Mouse (Mus musculus) cerebellum, adult 9-10 months (tissue): Measurements from ENCODE around the gene Col7a1.

Experiments used
- DNase-seq: peaks from one replicate; pipeline ENCODE4 v3.0.0; 2022

The Col7a1 gene

GRCm38 (mm10) chr9:108953081-108953636 is at the start of gene Col7a1:
Gene Col7a1 (plus strand): TSS chr9:108953586.
- DNase-seq, result no peak

DNA sequence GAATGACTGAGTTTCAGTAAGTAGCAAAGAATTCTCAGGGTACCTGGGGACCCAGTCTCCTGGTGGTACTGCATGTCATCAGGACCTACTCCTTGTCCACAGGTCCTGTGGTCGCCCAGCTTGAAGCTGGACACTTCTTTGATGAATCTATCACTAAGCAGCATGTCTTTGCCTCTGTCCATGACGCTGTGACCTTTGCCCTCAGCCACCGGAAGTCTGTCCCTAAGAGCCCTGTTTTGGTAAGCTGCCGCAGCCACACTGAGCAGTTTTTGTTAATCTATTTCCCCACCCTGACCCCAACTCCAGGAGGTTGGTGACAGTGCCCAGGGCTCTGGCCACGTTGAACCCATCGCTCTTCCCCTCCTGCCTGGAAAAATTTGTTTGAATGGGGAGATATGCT is 41.1 kb upstream of the Col7a1 start:
- no peak for DNase-seq

DNA sequence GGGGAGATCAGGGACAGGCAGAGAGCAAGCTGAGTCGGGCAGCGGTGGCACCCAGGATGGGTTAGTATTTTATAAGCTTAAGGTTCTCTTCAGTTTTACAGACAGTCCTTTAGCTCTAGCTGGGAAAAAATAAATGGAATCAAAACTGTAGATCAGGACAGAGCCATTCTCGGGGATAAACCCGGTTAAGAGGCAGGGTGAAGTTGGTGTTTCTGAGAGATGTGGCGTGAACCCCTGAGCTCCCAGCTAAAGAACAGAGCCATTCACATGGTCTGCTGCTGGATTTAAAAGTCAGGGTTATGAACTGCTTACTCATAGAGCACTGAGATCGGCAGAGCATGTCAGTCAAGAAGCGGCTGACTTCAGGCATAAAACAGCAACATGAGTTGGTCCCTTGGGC is 40.2 kb upstream of the Col7a1 start:
- DNase-seq, result no peak

- no peak for DNase-seq
These were observed 39.8 kb upstream of the Col7a1 start for GRCm38 (mm10) chr9:108913621-108914020.

DNA sequence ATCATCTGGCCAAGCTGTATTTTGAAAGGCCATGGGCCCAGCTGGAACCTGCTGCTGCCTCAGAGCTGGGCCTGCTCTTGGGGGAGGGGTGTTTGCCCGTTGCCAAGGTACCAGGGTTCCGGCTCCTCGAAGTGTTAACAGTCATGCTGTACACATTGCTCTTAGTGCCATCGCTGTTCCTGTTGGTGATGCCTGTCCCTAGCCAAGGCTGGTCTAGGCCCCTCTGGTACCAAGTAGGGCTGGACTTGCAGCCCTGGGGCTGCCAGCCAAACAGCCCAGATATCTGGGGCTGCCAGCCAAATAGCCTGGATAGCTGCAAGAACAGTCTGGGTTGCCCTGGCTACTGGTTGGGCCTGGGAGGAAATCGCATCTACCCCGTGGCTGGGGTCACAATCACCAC is 38.9 kb upstream of the Col7a1 start, which contains the start of gene Tmem89:
Gene Tmem89 (plus strand): TSS at position 129 of the 400 bp plus-strand sequence.
- peak; percentile 48 for DNase-seq

DNA sequence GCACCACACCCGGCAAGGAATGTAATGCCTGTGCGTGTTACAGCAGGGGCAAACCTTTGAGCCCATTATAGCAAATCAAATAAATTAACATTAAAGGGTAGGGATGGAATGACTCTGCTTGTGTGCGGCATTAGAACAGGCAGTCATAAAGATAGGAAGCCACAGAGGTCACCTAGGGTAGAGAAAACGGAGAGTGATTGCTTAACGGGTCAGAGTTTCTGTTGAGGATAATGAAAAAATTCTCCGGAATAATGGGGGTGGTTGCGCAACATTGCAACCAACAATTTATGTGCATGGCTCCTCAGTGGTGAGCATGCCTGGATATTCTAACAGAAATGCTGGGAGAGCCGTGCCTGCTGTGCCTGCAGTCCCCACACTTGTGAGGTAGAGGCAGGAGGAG is 27.5 kb upstream of the Col7a1 start:
- DNase-seq, result no peak

DNA sequence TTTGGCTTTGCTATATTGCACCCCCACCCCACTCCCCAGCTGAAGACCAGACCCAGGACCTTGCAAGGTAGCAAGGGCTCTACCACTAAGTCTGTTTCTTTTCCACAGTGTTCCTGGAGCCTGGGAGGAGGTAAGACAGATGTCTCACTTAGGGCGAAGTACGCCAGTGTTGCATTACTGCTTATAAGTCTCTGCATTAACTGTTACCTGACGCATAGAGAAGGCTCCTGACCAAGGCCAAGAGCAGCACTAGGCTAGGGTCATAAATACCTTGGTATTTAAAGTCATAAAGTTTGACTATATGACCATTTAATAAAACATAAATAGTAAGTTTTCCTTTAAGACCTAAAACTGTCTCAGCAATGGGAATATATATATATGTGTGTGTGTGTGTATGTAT is 25.0 kb upstream of the Col7a1 start:
- DNase-seq, result no peak

- DNase-seq, result no peak
These were observed 17.4 kb upstream of the Col7a1 start for GRCm38 (mm10) chr9:108935991-108936390.

- DNase-seq, result peak; percentile 97
These were observed 16.7 kb upstream of the Col7a1 start, which contains the start of gene Uqcrc1 for GRCm38 (mm10) chr9:108936418-108937364. Gene Uqcrc1 (plus strand): TSS chr9:108936633.

- no peak for DNase-seq
These were observed 8.3 kb upstream of the Col7a1 start for GRCm38 (mm10) chr9:108945111-108945510.

DNA sequence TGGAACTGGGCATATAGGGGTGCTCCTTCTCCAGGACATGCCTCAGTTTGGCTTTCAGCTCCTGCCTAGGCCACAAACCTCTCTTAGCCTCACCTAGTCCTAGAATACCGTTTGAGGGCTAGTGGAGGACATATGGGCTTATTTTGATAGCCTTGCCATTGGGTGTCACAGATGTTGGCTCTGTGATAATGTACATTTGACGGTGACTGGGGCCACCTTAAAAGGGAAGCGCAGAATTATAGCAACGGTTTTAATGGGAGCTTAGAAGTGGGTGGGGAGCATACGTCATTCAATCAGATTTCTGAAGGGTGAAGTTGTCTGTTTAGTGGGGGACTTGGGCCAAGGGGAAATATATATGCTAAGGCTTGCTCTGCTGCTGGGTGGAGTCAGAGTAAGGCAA is 7.8 kb upstream of the Col7a1 start:
- DNase-seq, result no peak

DNA sequence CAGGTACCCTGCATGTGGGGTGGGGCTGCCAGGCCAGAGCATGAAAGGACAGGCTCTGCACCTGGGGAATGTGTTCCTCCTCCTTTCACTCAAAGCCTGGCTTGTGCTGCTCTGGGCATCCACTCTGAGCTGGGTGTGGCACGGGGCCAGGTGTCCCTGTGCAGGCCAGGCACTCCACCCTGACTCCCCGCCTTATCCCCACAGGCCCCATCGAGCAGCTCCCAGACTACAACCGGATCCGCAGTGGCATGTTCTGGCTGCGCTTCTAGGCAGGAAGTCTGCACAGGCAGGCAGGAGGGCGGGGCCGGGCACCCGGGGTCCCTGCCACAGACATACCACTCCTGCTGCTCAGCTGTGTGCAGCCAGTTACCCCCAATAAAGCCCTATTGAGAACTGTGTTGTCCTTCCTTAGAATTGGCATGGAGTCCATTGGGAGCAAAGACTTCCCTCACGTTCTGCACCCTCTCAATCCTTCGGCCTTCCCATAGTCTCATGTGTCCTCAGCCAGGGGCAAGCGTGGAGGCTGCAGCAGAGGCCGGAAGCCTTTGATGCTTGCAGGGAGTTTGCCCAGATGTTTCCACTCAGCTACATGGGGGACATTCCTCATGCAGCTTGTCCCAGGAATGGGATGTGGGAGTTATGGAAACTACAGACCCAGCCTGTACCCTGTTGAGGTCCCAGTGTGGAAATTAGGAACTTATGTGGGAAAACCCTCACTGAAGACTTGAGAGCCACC is 4.0 kb upstream of the Col7a1 start:
- DNase-seq, result peak; percentile 52

DNA sequence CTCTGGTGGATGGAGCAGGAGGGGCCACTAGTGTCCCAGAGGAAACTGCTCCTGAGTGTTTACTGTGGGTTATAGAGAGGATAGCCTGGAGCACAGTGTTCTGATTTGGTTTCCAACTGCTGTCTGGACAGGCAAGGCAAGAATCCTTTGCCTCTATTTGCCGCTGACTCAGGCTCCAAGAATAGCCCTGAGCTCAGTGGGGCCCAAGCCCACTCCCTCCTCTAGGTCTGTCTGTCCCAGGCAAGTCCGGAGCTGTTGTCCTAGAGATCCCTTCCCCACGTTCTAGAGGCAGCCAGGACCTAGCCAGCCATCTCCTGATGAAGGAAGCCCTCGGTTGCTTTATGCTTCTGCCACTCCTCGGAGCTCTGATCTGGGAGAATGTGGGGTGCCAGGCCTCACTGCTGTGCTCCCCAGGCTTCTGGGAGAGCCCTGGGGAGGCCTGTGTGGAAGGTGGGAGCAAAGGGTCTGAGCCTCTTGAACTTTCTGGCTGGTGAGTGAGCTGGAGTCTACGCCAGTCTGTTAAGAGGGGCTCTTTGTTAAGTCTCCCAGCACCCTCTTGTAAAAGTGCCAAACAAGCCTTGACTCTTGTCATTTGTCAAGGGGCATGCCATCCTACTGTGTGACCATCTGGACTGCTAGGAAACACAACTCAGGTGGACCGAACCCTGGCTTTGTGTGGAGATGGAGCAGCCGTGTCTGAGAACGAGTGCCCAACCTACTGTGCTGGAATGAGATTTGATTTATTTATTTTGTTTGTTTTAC is 3.2 kb upstream of the Col7a1 start:
- peak; percentile 50 for DNase-seq

GRCm38 (mm10) chr9:108955241-108955640 is 1.9 kb downstream of the Col7a1 start:
- DNase-seq, result no peak

- DNase-seq, result no peak
These were observed 2.5 kb downstream of the Col7a1 start for GRCm38 (mm10) chr9:108955846-108956245.

DNA sequence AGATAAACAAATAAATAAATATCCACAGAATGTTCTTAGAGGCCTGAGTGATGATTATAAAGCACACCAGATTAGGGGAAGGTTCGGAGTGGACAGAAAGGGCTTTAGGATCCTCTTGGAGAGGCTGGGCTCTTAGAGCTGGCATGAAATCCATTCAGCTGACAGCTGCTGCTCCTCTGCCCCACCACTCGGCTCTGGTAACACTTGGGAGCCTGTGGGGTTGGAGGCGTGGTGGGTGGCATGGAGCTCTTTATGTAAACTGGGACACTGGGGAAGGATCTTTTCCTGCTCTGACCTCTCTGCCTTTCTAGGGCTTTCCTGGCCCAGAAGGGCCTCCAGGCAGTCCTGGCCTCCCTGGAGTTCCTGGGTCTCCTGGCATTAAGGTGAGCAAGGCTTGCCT is 10.2 kb downstream of the Col7a1 start:
- no peak for DNase-seq

DNA sequence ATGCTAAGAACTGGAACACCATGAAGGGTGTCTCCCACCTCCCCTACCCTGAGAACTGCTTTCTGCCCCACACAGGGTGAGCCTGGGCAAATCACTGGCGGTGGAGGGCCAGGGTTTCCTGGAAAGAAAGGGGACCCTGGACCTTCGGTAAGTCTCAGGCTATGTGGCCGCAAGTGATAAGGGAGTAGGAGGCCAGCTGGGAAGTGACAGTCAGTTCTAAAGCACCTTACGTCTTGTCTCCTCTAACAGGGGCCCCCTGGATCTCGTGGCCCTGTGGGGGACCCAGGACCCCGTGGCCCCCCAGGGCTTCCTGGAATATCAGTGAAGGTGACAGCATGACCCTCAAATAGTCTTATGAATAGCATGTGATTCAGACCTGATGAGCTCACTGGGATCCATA is 11.0 kb downstream of the Col7a1 start:
- DNase-seq, result no peak

DNA sequence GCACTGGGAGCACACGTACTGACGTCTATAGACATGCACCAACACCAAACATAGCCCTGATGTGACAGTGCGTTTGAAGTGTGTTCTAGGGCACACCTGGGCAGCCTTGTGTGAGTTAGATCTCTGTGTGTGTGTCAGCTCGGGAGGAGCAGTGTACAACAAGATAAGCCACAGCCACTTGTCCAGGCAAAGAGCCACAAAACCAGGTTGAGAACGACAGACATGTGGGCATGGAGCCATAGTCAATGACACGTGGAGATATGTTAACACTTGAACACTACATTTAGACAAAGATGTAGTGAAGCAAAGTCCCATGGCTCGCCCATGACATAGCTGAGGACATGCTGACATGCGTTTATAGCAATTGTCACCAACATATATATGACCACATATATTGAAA is 17.2 kb downstream of the Col7a1 start:
- no peak for DNase-seq

GRCm38 (mm10) chr9:108976483-108976882 is 23.1 kb downstream of the Col7a1 start:
- no peak for DNase-seq

DNA sequence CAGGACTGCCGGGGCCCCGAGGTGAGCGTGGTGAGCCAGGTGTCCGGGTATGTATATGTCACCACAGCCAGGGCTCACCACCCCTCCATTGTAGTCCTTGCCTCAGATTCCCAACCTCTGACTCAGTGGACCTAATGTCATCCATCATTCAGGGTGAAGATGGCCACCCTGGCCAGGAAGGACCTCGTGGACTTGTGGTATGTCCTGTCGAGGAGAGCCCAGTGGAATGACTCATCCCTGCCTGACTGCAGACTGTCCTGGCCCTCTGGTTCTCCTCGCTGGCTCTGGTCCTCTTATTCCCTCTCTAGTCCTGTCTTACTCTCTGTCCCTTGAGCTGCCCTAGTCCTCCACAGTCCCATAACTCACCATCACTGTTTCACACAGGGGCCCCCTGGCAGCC is 24.6 kb downstream of the Col7a1 start:
- no peak for DNase-seq

DNA sequence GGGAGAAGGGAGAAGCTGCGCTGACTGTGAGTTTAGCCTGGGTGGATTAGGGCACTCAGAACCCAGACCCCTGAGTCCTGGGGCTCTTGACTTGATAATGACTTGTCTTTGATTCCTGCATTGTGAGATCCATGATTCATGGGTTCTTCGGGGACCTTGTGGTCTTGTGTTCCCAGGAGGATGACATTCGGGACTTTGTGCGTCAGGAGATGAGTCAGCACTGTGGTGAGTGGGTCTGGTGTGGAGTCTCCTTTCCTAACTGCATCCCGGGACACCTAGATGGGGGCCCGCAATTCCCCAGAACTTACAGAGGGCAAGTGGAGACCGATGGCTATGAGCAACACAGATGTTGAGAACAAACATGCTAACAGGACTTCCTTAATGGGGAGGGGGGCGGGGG is 29.1 kb downstream of the Col7a1 start:
- no peak for DNase-seq

DNA sequence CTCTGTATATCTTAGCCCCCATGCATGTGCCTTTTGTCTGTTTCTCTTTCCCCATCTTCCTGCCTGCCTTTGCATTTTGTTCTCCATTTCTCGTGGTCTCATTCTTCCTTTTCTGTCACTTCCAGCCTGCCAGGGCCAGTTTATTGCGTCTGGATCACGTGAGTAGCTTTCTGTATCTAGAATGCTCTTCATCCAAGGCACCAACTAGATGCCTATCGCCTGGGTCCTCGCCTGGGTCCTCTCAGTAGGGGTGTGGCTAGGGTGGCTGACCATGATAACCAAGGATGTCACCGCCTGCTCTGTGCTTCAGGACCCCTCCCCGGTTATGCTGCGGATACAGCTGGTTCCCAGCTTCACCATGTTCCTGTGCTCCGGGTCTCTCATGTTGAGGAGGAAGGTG is 29.8 kb downstream of the Col7a1 start:
- no peak for DNase-seq

DNA sequence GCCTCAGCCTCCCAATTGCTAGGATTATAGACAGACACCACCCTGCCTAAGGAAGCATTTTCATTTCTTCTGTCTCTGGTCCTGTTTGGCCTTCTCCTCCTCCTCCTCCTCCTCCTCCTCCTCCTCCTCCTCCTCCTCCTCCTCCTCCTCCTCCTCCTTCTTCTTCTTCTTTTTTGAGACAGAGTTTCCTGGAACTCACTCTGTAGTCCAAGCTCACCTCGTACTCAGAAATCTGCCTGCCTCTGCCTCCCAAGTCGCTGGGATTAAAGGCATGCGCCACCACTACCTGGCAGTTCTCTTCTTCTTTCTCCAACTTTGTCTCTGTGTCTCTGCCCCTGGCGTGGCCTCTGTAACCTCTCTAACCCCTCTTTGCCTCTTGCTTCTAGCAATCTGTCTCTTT is 32.3 kb downstream of the Col7a1 start, which contains the start of gene Ucn2:
Gene Ucn2 (plus strand): TSS at position 301 of the 400 bp plus-strand sequence.
- DNase-seq, result no peak
